Mouse (Mus musculus) embryonic facial prominence, embryonic 14.5 days (tissue): ENCODE data around the gene Fbxo6. TPM values are rescaled to one million over a fixed set of nuclear protein-coding genes. Genes with fewer than 3 reads are reported as not detected.
"Not testable (repeated sequence)": the region's sequence is repeated elsewhere in the genome, so short reads cannot be mapped to it uniquely, and the experiment has no call there.

Source experiments
- ATAC-seq: fragments of 200-750 bp; cut with Nextera tagmentation; 2 replicates; pipeline ENCODE4 v1.8.0; 2017; ENCODE audit warnings: low read depth, moderate number of reproducible peaks, moderate TSS enrichment
- DNase-seq: peaks from one replicate; pipeline ENCODE4 v3.0.0-alpha.2; 2015; ENCODE audit warnings: low spot score
- H3K27ac ChIP-seq: fragments of 300-500 bp; sonication (generic); replicated peaks from 2 replicates; pipeline ENCODE4 v1.5.1; 2014; ENCODE audit warnings: low read depth, mild to moderate bottlenecking, low read length, moderate library complexity
- H3K27me3 ChIP-seq: fragments of 300-500 bp; sonication (generic); replicated peaks from 2 replicates; pipeline ENCODE4 v1.6.1; 2014; ENCODE audit warnings: low read length; ENCODE audit not compliant: control insufficient read depth, insufficient read depth
- H3K36me3 ChIP-seq: fragments of 300-500 bp; sonication (generic); 2 replicates; pipeline ENCODE4 v1.6.1; 2014; ENCODE audit warnings: low read length, mixed read lengths; ENCODE audit not compliant: control insufficient read depth, insufficient read depth
- H3K4me1 ChIP-seq: fragments of 300-500 bp; sonication (generic); 2 replicates; pipeline ENCODE4 v1.6.1; 2014; ENCODE audit warnings: antibody characterized with exemption, low read length; ENCODE audit not compliant: control insufficient read depth, insufficient read depth
- H3K4me2 ChIP-seq: fragments of 300-500 bp; sonication (generic); 2 replicates; pipeline ENCODE4 v1.6.1; 2014; ENCODE audit warnings: low read depth, mild to moderate bottlenecking, low read length, moderate library complexity, mixed read lengths
- H3K4me3 ChIP-seq: fragments of 300-500 bp; sonication (generic); 2 replicates; pipeline ENCODE4 v1.5.1; 2014; ENCODE audit warnings: low read depth, mild to moderate bottlenecking, low read length
- H3K9ac ChIP-seq: fragments of 300-500 bp; sonication (generic); 2 replicates; pipeline ENCODE4 v1.6.1; 2014; ENCODE audit warnings: low read depth, mild to moderate bottlenecking, low read length, moderate library complexity, mixed read lengths
- H3K9me3 ChIP-seq: fragments of 300-500 bp; sonication (generic); 2 replicates; pipeline ENCODE4 v1.6.1; 2016; ENCODE audit warnings: low read length; ENCODE audit not compliant: control insufficient read depth
- WGBS: fragments of 180-500 bp; shearing (Covaris S2); extraction: QIAGEN DNeasy Blood & Tissue Kit; methylation state at CpG from one replicate; pipeline ENCODE4 v1.1.7; 2014; 5-methylcytosine and 5-hydroxymethylcytosine counted together
- polyA plus RNA-seq: library from polyadenylated mRNA; unstranded; fragments of >200 nt; fragmentation: Nextera tagmentation; extraction: Ambion mirVana; gene quantifications from 2 replicates; pipeline ENCODE4 v1.2.1, GENCODE M21; 2014

Gene Fbxo6
- polyA plus RNA-seq, 1 experiment from 2014 or later = 13.8 TPM

- no peaks in the 10 kb centered on the region for H3K36me3 ChIP-seq
- H3K27me3 ChIP-seq = peaks cover 18% of the 10 kb centered on the region
- no peak overlapping the region for H3K4me2 ChIP-seq
- WGBS = 55% methylated on average over 2 of the region's 2 CpGs
- no peak overlapping the region for H3K4me3 ChIP-seq
- DNase-seq (no peak), ATAC-seq (no peak)
- no peaks in the 10 kb centered on the region for H3K9me3 ChIP-seq
- H3K9ac ChIP-seq = no peak overlapping the region
- no peak overlapping the region for H3K27ac ChIP-seq
- H3K4me1 ChIP-seq = peaks cover 6% of the 10 kb centered on the region; the same call in 1 of the 2 replicates
These were observed 23.3 kb downstream of the Fbxo6 start for GRCm38 (mm10) chr4:148128672-148129071.

- H3K9me3 ChIP-seq = no peaks in the 10 kb centered on the region
- WGBS = 38% methylated on average over 1 of the region's 1 CpGs
- H3K27ac ChIP-seq = no peak overlapping the region
- DNase-seq (no peak), ATAC-seq (no peak)
- no peak overlapping the region for H3K4me2 ChIP-seq
- no peak overlapping the region for H3K9ac ChIP-seq
- peaks cover 6% of the 10 kb centered on the region; the same call in 1 of the 2 replicates for H3K4me1 ChIP-seq
- H3K4me3 ChIP-seq = no peak overlapping the region
- H3K27me3 ChIP-seq = peaks cover 18% of the 10 kb centered on the region
- H3K36me3 ChIP-seq = no peaks in the 10 kb centered on the region
These were observed 23.7 kb downstream of the Fbxo6 start for GRCm38 (mm10) chr4:148128241-148128640.

GRCm38 (mm10) chr4:148122694-148123066, 29.3 kb downstream of the Fbxo6 start:
- H3K4me2 ChIP-seq = no peak overlapping the region
- DNase-seq = no peak
- H3K27ac ChIP-seq = peak overlapping the region; percentile 13

GRCm38 (mm10) chr4:148121982-148122693, 29.8 kb downstream of the Fbxo6 start:
- H3K4me1 ChIP-seq = no peaks in the 10 kb centered on the region
- no peaks in the 10 kb centered on the region for H3K27me3 ChIP-seq
- DNase-seq (peak; percentile 75), ATAC-seq (peak; percentile 91)
- WGBS = 31% methylated on average over 2 of the region's 6 CpGs
- no peak overlapping the region for H3K9ac ChIP-seq
- peak overlapping the region; percentile 13 for H3K27ac ChIP-seq
- H3K4me3 ChIP-seq = no peak overlapping the region
- H3K4me2 ChIP-seq = no peak overlapping the region
- H3K36me3 ChIP-seq = no peaks in the 10 kb centered on the region
- no peaks in the 10 kb centered on the region for H3K9me3 ChIP-seq

More at GRCm38 (mm10) chr4:148122694-148123066, 29.3 kb downstream of the Fbxo6 start:
- H3K27me3 ChIP-seq = no peaks in the 10 kb centered on the region
- H3K9ac ChIP-seq = no peak overlapping the region
- ATAC-seq = no peak
- no peaks in the 10 kb centered on the region for H3K36me3 ChIP-seq
- H3K4me1 ChIP-seq = no peaks in the 10 kb centered on the region
- 68% methylated on average over 3 of the region's 3 CpGs for WGBS
- no peaks in the 10 kb centered on the region for H3K9me3 ChIP-seq
- H3K4me3 ChIP-seq = no peak overlapping the region

GRCm38 (mm10) chr4:148121362-148121761, 30.6 kb downstream of the Fbxo6 start:
- no peak overlapping the region for H3K27ac ChIP-seq
- H3K9me3 ChIP-seq = no peaks in the 10 kb centered on the region
- H3K4me3 ChIP-seq = no peak overlapping the region
- ATAC-seq (no peak; the same call in 1 of the 2 replicates), DNase-seq (no peak)
- H3K4me1 ChIP-seq = no peaks in the 10 kb centered on the region
- 72% methylated on average over 4 of the region's 4 CpGs for WGBS
- no peaks in the 10 kb centered on the region for H3K27me3 ChIP-seq
- H3K9ac ChIP-seq = no peak overlapping the region
- H3K4me2 ChIP-seq = no peak overlapping the region
- H3K36me3 ChIP-seq = no peaks in the 10 kb centered on the region

GRCm38 (mm10) chr4:148120555-148120954, 31.4 kb downstream of the Fbxo6 start:
- Histone ChIP-seq H3K27me3 (no peaks in the 10 kb centered on the region), H3K9ac (no peak overlapping the region), H3K36me3 (no peaks in the 10 kb centered on the region), H3K27ac (no peak overlapping the region), H3K4me1 (no peaks in the 10 kb centered on the region), H3K9me3 (no peaks in the 10 kb centered on the region), H3K4me2 (no peak overlapping the region), H3K4me3 (no peak overlapping the region)
- WGBS = 79% methylated on average over 9 of the region's 9 CpGs
- no peak for ATAC-seq
- no peak for DNase-seq

- 89% methylated on average over 9 of the region's 9 CpGs for WGBS
These were observed 32.4 kb downstream of the Fbxo6 start for GRCm38 (mm10) chr4:148119578-148119977.

GRCm38 (mm10) chr4:148117392-148117791, 34.5 kb downstream of the Fbxo6 start:
- no peak for ATAC-seq
- H3K27me3 ChIP-seq = no peaks in the 10 kb centered on the region
- no peak overlapping the region for H3K27ac ChIP-seq
- no peak overlapping the region for H3K4me2 ChIP-seq
- no peaks in the 10 kb centered on the region for H3K9me3 ChIP-seq
- no peak overlapping the region for H3K4me3 ChIP-seq
- WGBS = 73% methylated on average over 4 of the region's 4 CpGs
- no peak overlapping the region for H3K9ac ChIP-seq
- no peak for DNase-seq
- H3K4me1 ChIP-seq = no peaks in the 10 kb centered on the region
- no peaks in the 10 kb centered on the region for H3K36me3 ChIP-seq

More at GRCm38 (mm10) chr4:148119578-148119977, 32.4 kb downstream of the Fbxo6 start:
- not testable (repeated sequence) for ATAC-seq, H3K36me3 ChIP-seq, H3K27me3 ChIP-seq, H3K9me3 ChIP-seq, DNase-seq, H3K4me2 ChIP-seq, H3K4me1 ChIP-seq, H3K27ac ChIP-seq, H3K4me3 ChIP-seq, H3K9ac ChIP-seq

GRCm38 (mm10) chr4:148116657-148117056, 35.3 kb downstream of the Fbxo6 start:
- Histone ChIP-seq H3K4me1 (no peaks in the 10 kb centered on the region), H3K9ac (no peak overlapping the region), H3K9me3 (no peaks in the 10 kb centered on the region), H3K4me2 (no peak overlapping the region), H3K4me3 (no peak overlapping the region), H3K36me3 (no peaks in the 10 kb centered on the region), H3K27me3 (no peaks in the 10 kb centered on the region), H3K27ac (no peak overlapping the region)
- WGBS = 73% methylated on average over 4 of the region's 4 CpGs
- no peak for ATAC-seq
- DNase-seq = no peak
